Mouse (Mus musculus): ENCODE results near the gene Heatr6.

DNA sequence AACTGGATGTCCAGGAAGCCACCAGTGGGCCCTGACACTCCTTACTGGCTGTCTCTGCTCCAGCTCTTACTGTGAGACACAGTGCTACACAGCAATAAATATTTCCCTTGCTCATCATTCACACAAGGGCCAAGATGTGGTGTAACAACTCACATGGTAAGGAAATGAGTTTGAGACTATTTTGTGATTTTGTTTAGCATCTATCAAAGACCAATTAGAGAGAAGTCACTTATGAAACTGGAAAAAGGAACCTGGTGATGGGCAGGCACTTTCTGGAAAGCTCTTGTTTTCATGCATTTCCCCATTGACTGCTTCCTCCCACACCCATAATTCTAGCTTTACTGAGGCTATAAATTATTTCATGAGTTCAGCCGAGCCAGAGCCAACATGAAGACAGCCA is 49.8 kb upstream of the Heatr6 start, which contains the start of gene Wfdc17:
- TF ChIP-seq CTCF (IDR thresholded peaks at IDR 0.05; ENCODE audit: low read depth) = no peak
- TF ChIP-seq EP300 (IDR thresholded peaks at IDR 0.05; ENCODE audit: low read depth) = no peak
